Mouse (Mus musculus) left cerebral cortex, adult 2 months (tissue): ENCODE results near the gene B3galt5. TPM values are rescaled to one million over a fixed set of nuclear protein-coding genes. Genes with fewer than 3 reads are reported as not detected.
A peak's percentile ranks its signal among the peaks of the same experiment; 100 is the strongest.

ENCODE experiments used
- DNase-seq, 2 experiments: peaks; one replicate each; pipeline ENCODE4 v3.0.0; 2021 to 2022; ENCODE audit warnings: low spot score in 2 of 2, mixed read lengths in 1 of 2; ENCODE audit errors: extremely low spot score in 1 of 2
- H3K27ac ChIP-seq: fragments of 200-600 bp; 2 replicates; pipeline ENCODE4 v1.8.1; 2022
- H3K4me3 ChIP-seq: fragments of 200-600 bp; 2 replicates; pipeline ENCODE4 v1.8.1; 2022
- CTCF ChIP-seq: fragments of 200-600 bp; IDR thresholded peaks from 2 replicates; pipeline ENCODE4 v1.8.1; 2022; ENCODE audit warnings: antibody characterized with exemption, mild to moderate bottlenecking, moderate library complexity
- intact Hi-C: fragments of 180-260 bp; cut with DNase I; formaldehyde crosslinking; loops from one replicate; pipeline ENCODE4 v1.15.1; 2025
- long read RNA-seq, 2 experiments: library from polyadenylated mRNA; stranded (forward); transcript quantifications; one replicate each; pipeline ENCODE4 v2.0.0; 2021; ENCODE audit warnings: borderline mapping rate in 2 of 2
- total RNA-seq, 2 experiments: library from RNA; stranded (reverse); gene quantifications; 2 replicates each; pipeline ENCODE4 v1.2.3; 2021

The B3galt5 gene
- total RNA-seq: 10 to 100 TPM; 17.2 to 20.5 TPM
- long read RNA-seq, experiment 1, full-length matches to known transcripts: 7 of 22 reads
- long read RNA-seq, experiment 1, partial matches to known transcripts: 5 of 22 reads
- long read RNA-seq, experiment 1, other reads (novel, unspliced or antisense): 10 of 22 reads
- long read RNA-seq, experiment 2, full-length matches to known transcripts: 12 of 26 reads
- long read RNA-seq, experiment 2, partial matches to known transcripts: 7 of 26 reads
- long read RNA-seq, experiment 2, other reads (novel, unspliced or antisense): 7 of 26 reads

DNA sequence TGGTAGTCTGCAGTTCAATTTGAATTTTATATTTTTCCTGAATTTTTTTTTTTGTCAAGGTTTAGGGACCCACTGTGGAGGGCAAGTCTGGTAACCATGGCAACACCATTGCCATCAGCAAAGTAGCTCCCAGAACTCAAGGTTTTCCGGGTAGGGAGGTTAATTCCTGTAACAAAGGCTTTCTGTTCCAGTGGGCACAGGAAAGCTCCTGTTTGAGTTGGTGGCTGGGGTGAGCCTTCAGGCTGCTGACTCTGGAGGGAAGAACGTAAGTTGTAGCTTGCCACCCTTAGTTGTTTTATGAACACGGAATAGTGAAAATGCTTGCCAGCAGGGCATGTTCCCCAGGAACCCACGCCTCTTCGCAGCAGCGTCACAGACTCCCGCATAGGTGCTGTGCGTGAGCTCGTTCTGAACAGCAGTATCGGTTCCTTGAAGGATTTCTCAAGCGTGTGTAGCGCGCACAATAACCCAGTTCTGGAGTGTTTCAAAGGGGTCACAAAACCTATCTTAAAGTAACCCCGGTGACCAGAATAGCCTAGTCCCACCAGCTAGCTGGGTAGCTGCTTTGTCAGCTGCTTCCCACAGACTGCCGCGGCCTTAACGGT, at the start of gene B3galt5:
TSS of gene B3galt5 (plus strand) at position 436 of the 605 bp plus-strand sequence.
- intact Hi-C loops: no loop called here
- H3K4me3 ChIP-seq: no peak within 1 kb of the TSS
- TF ChIP-seq CTCF: no peak
- DNase-seq: peak in 1 of 2 experiments; percentile 27
- H3K27ac ChIP-seq: no peak within 1 kb of the TSS

DNA sequence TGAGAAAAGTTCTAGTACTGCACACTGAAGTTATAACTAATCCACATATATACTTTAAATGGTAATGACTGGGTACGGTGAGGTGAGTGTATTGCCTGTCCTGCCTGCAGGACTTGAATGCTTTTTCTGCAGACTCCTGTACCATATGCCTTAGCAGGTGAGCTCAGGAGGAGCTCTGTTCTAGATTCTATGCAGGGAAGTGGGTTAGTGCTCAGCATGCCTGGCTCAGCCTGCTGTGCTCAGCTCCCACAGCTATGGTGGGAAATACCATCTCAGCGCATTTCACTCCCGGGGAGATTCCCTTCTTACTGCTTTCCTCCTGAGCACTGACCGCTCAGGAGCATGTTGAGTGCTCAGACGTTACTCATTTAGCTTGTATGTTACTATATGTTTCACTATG, 48.0 kb upstream of the B3galt5 start:
- TF ChIP-seq CTCF: no peak
- Histone ChIP-seq H3K4me3 (no peak overlapping the region), H3K27ac (no peak overlapping the region)
- no peak for DNase-seq
- intact Hi-C loops: no loop called here

- TF ChIP-seq CTCF: no peak
- peak; percentile 99 to 100 for DNase-seq
- peak within 1 kb of the TSS; percentile 93 for H3K27ac ChIP-seq
- intact Hi-C loops: loop anchor here (2.0 kb wide), 1 partner anchor 33 kb away; no protein-coding TSS in a partner anchor
- H3K4me3 ChIP-seq: peak within 1 kb of the TSS; percentile 94
These were observed 43.8 kb upstream of the B3galt5 start, which contains the start of gene Lca5l for GRCm38 (mm10) chr16:96191531-96192506. Lca5l (minus strand) TSS chr16:96192271.

GRCm38 (mm10) chr16:96199913-96200701, 35.5 kb upstream of the B3galt5 start, which contains the start of gene Sh3bgr:
Sh3bgr (plus strand) TSS chr16:96200450.
- Histone ChIP-seq H3K27ac (no peak within 1 kb of the TSS), H3K4me3 (peak within 1 kb of the TSS; percentile 38)
- intact Hi-C loops: loop anchor here (10.0 kb wide), 1 partner anchor 465 kb away; no protein-coding TSS in a partner anchor
- TF ChIP-seq CTCF: no peak
- no peak for DNase-seq

DNA sequence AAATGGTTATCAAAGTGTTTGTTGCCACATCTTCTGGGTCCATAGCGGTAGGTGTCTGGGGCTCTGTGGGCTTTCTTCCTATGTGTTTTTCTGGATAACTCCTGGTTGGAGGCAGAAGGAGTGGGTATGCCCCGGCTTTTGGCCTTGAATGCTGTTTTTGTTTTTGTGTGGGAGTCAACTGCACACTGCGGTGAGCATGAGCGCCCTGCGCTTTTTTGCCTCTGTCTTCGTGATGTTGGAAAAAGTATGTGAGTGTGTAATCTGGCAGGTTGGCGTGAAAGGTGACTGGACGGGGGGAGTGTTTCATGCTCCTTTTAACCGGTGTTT, 34.9 kb upstream of the B3galt5 start:
- Histone ChIP-seq H3K4me3 (peak overlapping the region; percentile 38), H3K27ac (no peak overlapping the region)
- DNase-seq: no peak
- intact Hi-C loops: loop anchor here (10.0 kb wide), 1 partner anchor 464 kb away; no protein-coding TSS in a partner anchor
- no peak for TF ChIP-seq CTCF

- intact Hi-C loops: loop anchor here (10.0 kb wide), 1 partner anchor 463 kb away; no protein-coding TSS in a partner anchor
- no peak overlapping the region for H3K4me3 ChIP-seq
- no peak for TF ChIP-seq CTCF
- no peak overlapping the region for H3K27ac ChIP-seq
- DNase-seq: no peak
These were observed 33.9 kb upstream of the B3galt5 start for GRCm38 (mm10) chr16:96201485-96202232.

GRCm38 (mm10) chr16:96209789-96210188, 25.8 kb upstream of the B3galt5 start:
- intact Hi-C loops: loop anchor here (10.0 kb wide), 1 partner anchor 455 kb away; no protein-coding TSS in a partner anchor
- no peak overlapping the region for H3K27ac ChIP-seq
- no peak for TF ChIP-seq CTCF
- DNase-seq: no peak
- no peak overlapping the region for H3K4me3 ChIP-seq

GRCm38 (mm10) chr16:96210856-96211255, 24.7 kb upstream of the B3galt5 start:
- DNase-seq: no peak
- intact Hi-C loops: no loop called here
- Histone ChIP-seq H3K4me3 (no peak overlapping the region), H3K27ac (no peak overlapping the region)
- no peak for TF ChIP-seq CTCF

DNA sequence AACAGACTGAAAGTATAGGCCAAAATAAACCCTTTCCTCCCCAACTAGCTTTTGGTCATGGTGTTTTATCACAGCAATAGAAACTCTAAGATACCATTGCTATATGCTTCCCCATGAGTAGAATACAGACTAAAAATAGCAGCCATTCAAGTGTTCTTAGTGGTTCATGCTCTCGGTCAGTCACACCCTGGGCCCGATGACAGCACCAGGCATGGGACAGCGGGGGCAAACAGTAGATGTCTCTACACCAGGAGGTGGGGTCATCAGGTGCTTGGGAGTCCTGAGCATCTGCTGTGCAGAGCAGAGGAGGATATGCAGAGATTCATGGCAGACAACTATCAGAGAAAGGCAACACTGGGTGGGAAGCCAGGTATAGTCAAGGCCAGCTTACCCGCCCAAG, 22.6 kb upstream of the B3galt5 start:
- Histone ChIP-seq H3K4me3 (no peak overlapping the region), H3K27ac (no peak overlapping the region)
- no peak for TF ChIP-seq CTCF
- DNase-seq: no peak
- intact Hi-C loops: no loop called here

- no peak overlapping the region for H3K4me3 ChIP-seq
- DNase-seq: no peak
- intact Hi-C loops: loop anchor here (10.0 kb wide), 1 partner anchor 383 kb away; no protein-coding TSS in a partner anchor
- TF ChIP-seq CTCF: no peak
- no peak overlapping the region for H3K27ac ChIP-seq
These were observed 14.1 kb upstream of the B3galt5 start for GRCm38 (mm10) chr16:96221491-96221890.
